Mouse (Mus musculus) CH12.LX (cell line): ENCODE results near the gene Slc11a1. TPM values are rescaled to one million over a fixed set of nuclear protein-coding genes. Genes with fewer than 3 reads are reported as not detected.
A peak's percentile ranks its signal among the peaks of the same experiment; 100 is the strongest.

ENCODE experiments used
- DNase-seq: peaks from one replicate; pipeline ENCODE4 v3.0.0-alpha.2; 2013; ENCODE audit errors: extremely low read depth
- H3K27ac ChIP-seq: 2 replicates; pipeline ENCODE4 v1.5.1; 2012; ENCODE audit warnings: low read depth, mild to moderate bottlenecking, control low read depth, moderate library complexity; ENCODE audit not compliant: insufficient read depth
- H3K27me3 ChIP-seq: replicated peaks from 2 replicates; pipeline ENCODE3; 2012; ENCODE audit warnings: inconsistent platforms
- H3K36me3 ChIP-seq, 2 experiments: replicated peaks in 1 of 2; 2 replicates each; pipeline versions ENCODE3 to v1.6.1; 2012; ENCODE audit warnings: inconsistent platforms in 1 of 2, low read length in 1 of 2, mild to moderate bottlenecking in 1 of 2, mixed read lengths in 1 of 2, moderate library complexity in 1 of 2; ENCODE audit not compliant: control insufficient read depth in 1 of 2, insufficient read depth in 1 of 2
- H3K4me1 ChIP-seq, 2 experiments: 2 replicates each; pipeline ENCODE4 v1.6.1; 2012; ENCODE audit warnings: inconsistent platforms in 1 of 2, moderate library complexity in 1 of 2; ENCODE audit not compliant: insufficient read depth in 2 of 2, control insufficient read depth in 1 of 2
- H3K4me2 ChIP-seq: 2 replicates; pipeline ENCODE4 v1.6.1; 2012; ENCODE audit warnings: low read depth, mild to moderate bottlenecking, control low read depth; ENCODE audit not compliant: poor library complexity, insufficient read depth, severe bottlenecking
- H3K4me3 ChIP-seq, 3 experiments: fragments of 150-350 bp in 1 of 3; sonication (generic) in 1 of 3; replicated peaks in 1 of 3; 2 replicates each; pipeline versions ENCODE3 to v1.5.1; 2011 to 2012; ENCODE audit warnings: low read depth in 2 of 3, low read length in 2 of 3, mild to moderate bottlenecking in 2 of 3, moderate library complexity in 2 of 3, control low read depth in 1 of 3, improper control_type of control experiment in 1 of 3, inconsistent platforms in 1 of 3, mixed read lengths in 1 of 3; ENCODE audit not compliant: poor library complexity in 1 of 3
- H3K79me2 ChIP-seq: replicated peaks from 2 replicates; pipeline ENCODE4 v1.6.1; 2012; ENCODE audit warnings: mild to moderate bottlenecking, moderate library complexity; ENCODE audit not compliant: control insufficient read depth, poor library complexity, insufficient read depth, severe bottlenecking; ENCODE audit errors: extremely low read depth
- H3K9ac ChIP-seq: 2 replicates; pipeline ENCODE4 v1.6.1; 2012; ENCODE audit warnings: low read depth, mild to moderate bottlenecking, control low read depth, moderate library complexity; ENCODE audit not compliant: insufficient read depth
- H3K9me3 ChIP-seq: replicated peaks from 2 replicates; pipeline ENCODE3; 2012; ENCODE audit warnings: low read length, inconsistent platforms, mixed read lengths
- EP300 ChIP-seq: IDR thresholded peaks from 2 replicates; pipeline ENCODE4 v1.6.1; 2011; ENCODE audit warnings: low read length, improper control_type of control experiment
- GABPA ChIP-seq: IDR thresholded peaks from 2 replicates; pipeline ENCODE4 v1.6.1; 2012; ENCODE audit warnings: low read depth, low read length, improper control_type of control experiment, inconsistent platforms; ENCODE audit not compliant: insufficient replicate concordance
- HCFC1 ChIP-seq: IDR thresholded peaks from 2 replicates; pipeline ENCODE4 v1.6.1; 2012; ENCODE audit warnings: low read depth, mild to moderate bottlenecking, inconsistent platforms, low read length, improper control_type of control experiment
- IRF4 ChIP-seq: IDR thresholded peaks from 2 replicates; pipeline ENCODE4 v1.6.1; 2014; ENCODE audit warnings: low read depth, mild to moderate bottlenecking, inconsistent platforms, low read length, improper control_type of control experiment
- JUND ChIP-seq: conservative IDR thresholded peaks from 2 replicates; pipeline ENCODE4 v1.6.1; 2011; ENCODE audit warnings: low read depth, low read length, improper control_type of control experiment
- KAT2A ChIP-seq: IDR thresholded peaks from 2 replicates; pipeline ENCODE4 v1.6.1; 2012; ENCODE audit warnings: low read length, improper control_type of control experiment, inconsistent platforms; ENCODE audit not compliant: insufficient replicate concordance
- MEF2A ChIP-seq: IDR thresholded peaks from 2 replicates; pipeline ENCODE4 v1.6.1; 2014; ENCODE audit warnings: low read depth, mild to moderate bottlenecking, inconsistent platforms, low read length, improper control_type of control experiment, borderline replicate concordance
- MXI1 ChIP-seq: IDR thresholded peaks from 2 replicates; pipeline ENCODE4 v1.6.1; 2011; ENCODE audit warnings: mild to moderate bottlenecking, low read depth, low read length, improper control_type of control experiment
- NRF1 ChIP-seq: IDR thresholded peaks from 2 replicates; pipeline ENCODE4 v1.6.1; 2014; ENCODE audit warnings: low read depth, mild to moderate bottlenecking, inconsistent platforms, low read length, improper control_type of control experiment, moderate library complexity
- PAX5 ChIP-seq: IDR thresholded peaks from 2 replicates; pipeline ENCODE4 v1.6.1; 2012; ENCODE audit warnings: low read length, inconsistent platforms, mixed read lengths
- POLR2A ChIP-seq: IDR thresholded peaks from 2 replicates; pipeline ENCODE4 v1.6.1; 2011; ENCODE audit warnings: low read depth, mild to moderate bottlenecking, improper control_type of control experiment, low read length
- USF2 ChIP-seq: conservative IDR thresholded peaks from 2 replicates; pipeline ENCODE4 v1.6.1; 2011; ENCODE audit warnings: low read depth, low read length, improper control_type of control experiment
- ZKSCAN1 ChIP-seq: IDR thresholded peaks from 2 replicates; pipeline ENCODE4 v1.6.1; 2012; ENCODE audit warnings: low read depth, inconsistent platforms, low read length, improper control_type of control experiment, borderline replicate concordance
- ZMIZ1 ChIP-seq: IDR thresholded peaks from 2 replicates; pipeline ENCODE4 v1.6.1; 2012; ENCODE audit warnings: low read depth, mild to moderate bottlenecking, inconsistent platforms, low read length, improper control_type of control experiment
- dilution Hi-C: fragments of 300-500 bp; cut with MboI; formaldehyde crosslinking; loops from 2 replicates; pipeline ENCODE4 v1.14.3; 2020; ENCODE audit warnings: low sequenced_read_pairs; ENCODE audit not compliant: extremely low pct_unique_long_range_greater_than_20kb, extremely low pct_ligation_motif_present
- in situ Hi-C: fragments of 300-500 bp; cut with MboI; formaldehyde crosslinking; loops from 3 replicates; pipeline ENCODE4 v1.14.3; 2019; ENCODE audit warnings: low sequenced_read_pairs, low pct_ligation_motif_present, low pct_unique_long_range_greater_than_20kb, mixed read lengths
- polyA plus RNA-seq: library from polyadenylated mRNA; unstranded; fragments of >175 nt; gene quantifications from 2 replicates; pipeline ENCODE4 v1.2.1, GENCODE M21; 2012; ENCODE audit warnings: low read depth; ENCODE audit not compliant: insufficient read length
- total RNA-seq, 2 experiments: library from RNA; depleted of rRNA; stranded (reverse); fragments of 300-350 nt in 1 of 2; fragments of >200 nt in 1 of 2; gene quantifications; 2 replicates each; pipeline ENCODE4 v1.2.3; 2012 to 2014

The Slc11a1 gene
- total and polyA plus RNA-seq, 3 experiments, result 17.0 to 96.4 (median 35.7) TPM

DNA sequence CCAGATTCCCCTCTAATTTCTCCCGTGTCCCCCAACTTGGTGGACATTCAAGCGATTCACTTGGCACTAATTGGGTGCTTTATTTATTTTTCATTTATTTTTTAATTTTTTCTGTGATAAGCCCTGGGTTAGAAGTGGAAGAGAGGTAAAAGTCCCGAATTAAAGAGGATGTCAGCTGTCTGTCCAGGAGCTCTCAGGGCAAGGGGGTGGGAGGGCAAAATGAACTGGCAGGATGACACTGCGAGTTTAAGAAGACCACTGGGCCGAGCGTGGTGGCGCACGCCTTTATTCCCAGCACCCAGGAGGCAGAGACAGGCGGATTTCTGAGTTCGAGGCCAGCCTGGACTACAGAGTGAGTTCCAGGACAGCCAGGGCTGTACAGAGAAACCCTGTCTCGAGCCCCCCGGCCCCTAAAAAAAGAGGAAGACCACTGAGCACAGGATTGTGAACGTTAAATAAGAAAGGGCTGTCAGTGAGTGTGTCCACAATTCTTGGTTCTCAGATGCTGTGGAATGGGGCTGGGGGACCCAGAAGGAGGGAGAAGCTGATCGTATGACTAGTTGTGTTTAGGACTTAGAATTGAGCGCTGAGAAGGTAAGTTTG is 12.5 kb downstream of the Slc11a1 start:
- peaks cover 6% of the 10 kb centered on the region for H3K79me2 ChIP-seq
- peak overlapping the region; percentile 69 for H3K4me2 ChIP-seq
- no peak for TF ChIP-seq MEF2A
- in situ Hi-C loops (no loop called here), dilution Hi-C loops (no loop called here)
- H3K27me3 ChIP-seq, result no peaks in the 10 kb centered on the region
- H3K36me3 ChIP-seq, result peaks cover 0 to 23% of the 10 kb centered on the region in 2 experiments
- no peaks in the 10 kb centered on the region for H3K9me3 ChIP-seq
- peak overlapping the region; percentile 77 for H3K9ac ChIP-seq
- H3K27ac ChIP-seq, result peak overlapping the region; percentile 87
- H3K4me3 ChIP-seq, result peak overlapping the region in 1 of 3 experiments; percentile 55
- DNase-seq, result no peak
- peaks cover 27 to 69% of the 10 kb centered on the region in 2 experiments for H3K4me1 ChIP-seq

- in situ Hi-C loops (no loop called here), dilution Hi-C loops (no loop called here)
- TF ChIP-seq GABPA (no peak), PAX5 (no peak), JUND (no peak), ZMIZ1 (no peak), IRF4 (no peak), USF2 (no peak), HCFC1 (no peak), EP300 (no peak), ZKSCAN1 (no peak), POLR2A (no peak), MXI1 (no peak), NRF1 (no peak), KAT2A (no peak)
- Histone ChIP-seq H3K9me3 (no peaks in the 10 kb centered on the region), H3K4me1 (peaks cover 23 to 70% of the 10 kb centered on the region in 2 experiments), H3K79me2 (peaks cover 16% of the 10 kb centered on the region), H3K9ac (no peak overlapping the region), H3K4me3 (no peak overlapping the region), H3K4me2 (no peak overlapping the region), H3K36me3 (peaks cover 0 to 21% of the 10 kb centered on the region in 2 experiments), H3K27ac (peak overlapping the region; percentile 2; the same call in 1 of the 2 replicates), H3K27me3 (no peaks in the 10 kb centered on the region)
- DNase-seq, result no peak
Observed at GRCm38 (mm10) chr1:74388398-74388920, 13.5 kb downstream of the Slc11a1 start.
